Mouse (Mus musculus): ENCODE measurements at regions not wholly inside any gene's neighbourhood (a gene's known extent, or its start where the extent isn't known, plus 50 kb on each side); places are given as distances from the start of the nearest gene placed in this dataset.

DNA sequence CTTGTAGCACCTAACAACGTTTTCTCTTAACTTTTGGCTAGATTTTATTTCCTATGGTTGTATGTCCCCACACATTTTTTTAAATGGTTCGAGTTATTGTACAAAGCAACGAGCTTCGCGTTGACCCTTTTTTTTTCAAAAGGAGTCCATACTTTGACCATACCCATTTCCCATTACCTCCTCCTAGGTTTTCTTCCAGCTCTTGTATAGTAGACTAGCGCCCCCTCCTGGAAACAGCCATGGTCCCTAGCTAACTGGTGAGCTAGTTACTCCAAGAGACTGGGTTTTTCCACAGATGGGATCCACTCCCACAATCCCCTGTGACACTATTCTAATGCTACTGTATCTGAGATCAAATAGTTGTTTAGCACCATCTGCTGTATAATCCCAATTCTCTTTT lies 139.6 kb upstream of the Ahr start:
- no peaks in the 10 kb centered on the region for H3K4me1 ChIP-seq (ENCODE audit: control insufficient read depth, insufficient read depth, low read length)
- H3K27ac ChIP-seq (ENCODE audit: low read depth, low read length): no peak overlapping the region
- H3K4me3 ChIP-seq (ENCODE audit: low read depth, low read length): no peak overlapping the region
- no peaks in the 10 kb centered on the region for H3K9me3 ChIP-seq (ENCODE audit: control insufficient read depth, low read length)
- no peaks in the 10 kb centered on the region for H3K36me3 ChIP-seq (ENCODE audit: control insufficient read depth, insufficient read depth, low read length)
- no peak overlapping the region for H3K4me2 ChIP-seq (ENCODE audit: low read depth)
- DNase-seq (ENCODE audit: low spot score) (no peak), ATAC-seq (ENCODE audit: insufficient read depth, low FRiP score, low TSS enrichment) (no peak)
- no peak overlapping the region for H3K9ac ChIP-seq (ENCODE audit: low read length)
- WGBS: 54% methylated on average over 6 of the region's 6 CpGs
- no peaks in the 10 kb centered on the region for H3K27me3 ChIP-seq (ENCODE audit: control insufficient read depth, insufficient read depth, low read length)

DNA sequence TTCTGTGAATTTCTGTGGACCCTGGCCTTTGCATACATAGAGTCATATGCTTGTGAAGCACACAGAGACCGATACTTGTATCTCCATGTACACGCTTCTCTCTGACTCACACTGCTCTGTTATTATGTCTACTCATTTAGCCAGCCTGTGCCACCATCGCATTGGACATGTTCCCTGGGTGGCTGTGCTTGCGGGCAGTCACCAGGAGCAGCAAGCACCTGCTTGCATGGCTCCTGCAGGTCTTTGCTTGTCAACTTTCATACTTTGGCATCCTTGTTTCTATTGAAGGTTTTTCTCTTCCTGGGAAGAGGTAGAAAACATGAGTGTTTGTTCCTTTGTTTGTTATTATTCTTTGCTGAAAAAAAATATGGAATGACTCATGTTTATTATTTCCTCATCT lies 136.1 kb upstream of the Ahr start:
- Histone ChIP-seq H3K27ac (ENCODE audit: low read depth, low read length) (no peak overlapping the region), H3K4me3 (ENCODE audit: low read depth, low read length) (no peak overlapping the region), H3K4me2 (ENCODE audit: low read depth) (no peak overlapping the region), H3K9me3 (ENCODE audit: control insufficient read depth, low read length) (no peaks in the 10 kb centered on the region), H3K27me3 (ENCODE audit: control insufficient read depth, insufficient read depth, low read length) (no peaks in the 10 kb centered on the region), H3K9ac (ENCODE audit: low read length) (no peak overlapping the region), H3K4me1 (ENCODE audit: control insufficient read depth, insufficient read depth, low read length) (no peaks in the 10 kb centered on the region), H3K36me3 (ENCODE audit: control insufficient read depth, insufficient read depth, low read length) (no peaks in the 10 kb centered on the region)
- ATAC-seq (ENCODE audit: insufficient read depth, low FRiP score, low TSS enrichment) (no peak), DNase-seq (ENCODE audit: low spot score) (no peak)
- 94% methylated on average over 4 of the region's 4 CpGs for WGBS

GRCm38 (mm10) chr12:35668716-35669115 lies 133.9 kb upstream of the Ahr start:
- no peak overlapping the region for H3K9ac ChIP-seq (ENCODE audit: low read length)
- H3K9me3 ChIP-seq (ENCODE audit: control insufficient read depth, low read length): no peaks in the 10 kb centered on the region
- WGBS: 91% methylated on average over 1 of the region's 1 CpGs
- H3K36me3 ChIP-seq (ENCODE audit: control insufficient read depth, insufficient read depth, low read length): no peaks in the 10 kb centered on the region
- no peak for DNase-seq (ENCODE audit: low spot score)
- H3K27ac ChIP-seq (ENCODE audit: low read depth, low read length): no peak overlapping the region
- no peaks in the 10 kb centered on the region for H3K27me3 ChIP-seq (ENCODE audit: control insufficient read depth, insufficient read depth, low read length)
- H3K4me3 ChIP-seq (ENCODE audit: low read depth, low read length): no peak overlapping the region
- H3K4me1 ChIP-seq (ENCODE audit: control insufficient read depth, insufficient read depth, low read length): no peaks in the 10 kb centered on the region
- no peak for ATAC-seq (ENCODE audit: insufficient read depth, low FRiP score, low TSS enrichment)
- no peak overlapping the region for H3K4me2 ChIP-seq (ENCODE audit: low read depth)

DNA sequence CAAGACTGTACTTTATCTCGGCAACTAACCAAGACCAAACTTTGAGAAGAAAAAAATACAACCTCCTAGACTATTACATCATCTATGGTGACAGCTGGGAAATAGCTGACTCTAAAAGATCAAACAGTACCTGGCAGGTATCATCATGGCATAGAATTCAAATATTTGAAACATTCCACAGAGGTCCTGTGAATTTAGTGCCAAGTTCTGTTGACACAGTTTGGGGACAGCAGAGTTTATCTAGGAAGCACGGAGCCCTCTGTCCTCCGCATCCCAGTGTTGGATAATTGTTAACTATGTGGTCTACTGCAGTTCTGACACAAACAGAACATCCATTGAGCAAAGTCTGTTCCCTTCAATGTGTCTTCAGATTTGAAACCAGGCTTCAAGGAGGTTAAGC lies 132.9 kb upstream of the Ahr start:
- no peak for ATAC-seq (ENCODE audit: insufficient read depth, low FRiP score, low TSS enrichment)

DNA sequence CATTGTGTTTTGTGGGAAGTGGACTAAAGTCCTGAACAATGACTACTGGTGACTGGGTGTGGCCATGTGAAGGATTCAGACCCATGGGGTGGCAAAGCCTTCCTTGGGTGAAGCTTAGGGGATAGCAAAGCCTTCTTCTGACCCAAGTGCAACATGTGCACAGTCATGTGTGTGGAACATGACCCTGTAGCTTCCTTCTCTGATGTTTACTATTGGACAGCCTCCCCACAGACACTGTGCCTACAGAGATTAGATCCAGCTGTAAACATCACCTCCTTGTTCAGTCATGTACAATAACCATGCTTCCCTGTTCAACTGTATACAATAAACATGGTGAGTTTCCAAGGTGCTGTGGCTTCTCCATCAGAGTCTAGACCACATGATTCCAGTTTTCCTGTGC lies 132.4 kb upstream of the Ahr start:
- H3K4me3 ChIP-seq (ENCODE audit: low read depth, low read length): no peak overlapping the region
- H3K27ac ChIP-seq (ENCODE audit: low read depth, low read length): no peak overlapping the region
- no peak overlapping the region for H3K9ac ChIP-seq (ENCODE audit: low read length)
- no peak overlapping the region for H3K4me2 ChIP-seq (ENCODE audit: low read depth)
- no peaks in the 10 kb centered on the region for H3K9me3 ChIP-seq (ENCODE audit: control insufficient read depth, low read length)
- no peaks in the 10 kb centered on the region for H3K36me3 ChIP-seq (ENCODE audit: control insufficient read depth, insufficient read depth, low read length)
- DNase-seq (ENCODE audit: low spot score) (no peak), ATAC-seq (ENCODE audit: insufficient read depth, low FRiP score, low TSS enrichment) (no peak)
- H3K4me1 ChIP-seq (ENCODE audit: control insufficient read depth, insufficient read depth, low read length): no peaks in the 10 kb centered on the region
- no peaks in the 10 kb centered on the region for H3K27me3 ChIP-seq (ENCODE audit: control insufficient read depth, insufficient read depth, low read length)

More for the DNA sequence above, 132.9 kb upstream of the Ahr start:
- Histone ChIP-seq H3K36me3 (ENCODE audit: control insufficient read depth, insufficient read depth, low read length) (no peaks in the 10 kb centered on the region), H3K4me2 (ENCODE audit: low read depth) (no peak overlapping the region), H3K4me3 (ENCODE audit: low read depth, low read length) (no peak overlapping the region), H3K9ac (ENCODE audit: low read length) (no peak overlapping the region), H3K27me3 (ENCODE audit: control insufficient read depth, insufficient read depth, low read length) (no peaks in the 10 kb centered on the region), H3K9me3 (ENCODE audit: control insufficient read depth, low read length) (no peaks in the 10 kb centered on the region), H3K4me1 (ENCODE audit: control insufficient read depth, insufficient read depth, low read length) (no peaks in the 10 kb centered on the region), H3K27ac (ENCODE audit: low read depth, low read length) (no peak overlapping the region)
- DNase-seq (ENCODE audit: low spot score): no peak
- 88% methylated on average over 3 of the region's 3 CpGs for WGBS

DNA sequence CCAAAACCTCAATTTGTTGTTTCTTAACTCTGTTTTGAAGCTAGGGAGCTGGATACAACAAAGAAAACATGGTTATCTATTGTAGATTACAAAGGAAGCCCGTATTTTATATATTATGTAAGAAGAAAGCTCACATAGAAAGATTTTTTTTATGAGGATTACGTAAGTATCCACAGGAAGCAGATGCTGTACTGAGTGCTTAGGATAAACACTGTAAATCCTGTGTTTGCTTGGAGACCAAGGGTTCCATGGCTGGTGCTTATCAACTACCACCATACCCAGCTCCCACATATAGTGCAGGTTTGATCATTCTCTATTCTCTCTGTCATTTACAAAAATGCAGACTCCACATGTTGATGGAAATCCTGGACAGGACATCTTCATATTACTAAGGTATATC lies 131.2 kb upstream of the Ahr start:
- ATAC-seq (ENCODE audit: insufficient read depth, low FRiP score, low TSS enrichment): no peak
- H3K4me3 ChIP-seq (ENCODE audit: low read depth, low read length): no peak overlapping the region

GRCm38 (mm10) chr12:35663062-35663461 lies 128.2 kb upstream of the Ahr start:
- no peaks in the 10 kb centered on the region for H3K27me3 ChIP-seq (ENCODE audit: control insufficient read depth, insufficient read depth, low read length)
- no peaks in the 10 kb centered on the region for H3K4me1 ChIP-seq (ENCODE audit: control insufficient read depth, insufficient read depth, low read length)
- DNase-seq (ENCODE audit: low spot score) (no peak), ATAC-seq (ENCODE audit: insufficient read depth, low FRiP score, low TSS enrichment) (no peak)
- H3K4me3 ChIP-seq (ENCODE audit: low read depth, low read length): no peak overlapping the region
- H3K9ac ChIP-seq (ENCODE audit: low read length): no peak overlapping the region
- no peak overlapping the region for H3K27ac ChIP-seq (ENCODE audit: low read depth, low read length)
- no peaks in the 10 kb centered on the region for H3K36me3 ChIP-seq (ENCODE audit: control insufficient read depth, insufficient read depth, low read length)
- no peak overlapping the region for H3K4me2 ChIP-seq (ENCODE audit: low read depth)
- H3K9me3 ChIP-seq (ENCODE audit: control insufficient read depth, low read length): no peaks in the 10 kb centered on the region
- 90% methylated on average over 1 of the region's 1 CpGs for WGBS

More for the DNA sequence above, 131.2 kb upstream of the Ahr start:
- Histone ChIP-seq H3K27ac (ENCODE audit: low read depth, low read length) (no peak overlapping the region), H3K4me2 (ENCODE audit: low read depth) (no peak overlapping the region), H3K9me3 (ENCODE audit: control insufficient read depth, low read length) (no peaks in the 10 kb centered on the region), H3K36me3 (ENCODE audit: control insufficient read depth, insufficient read depth, low read length) (no peaks in the 10 kb centered on the region), H3K9ac (ENCODE audit: low read length) (no peak overlapping the region), H3K4me1 (ENCODE audit: control insufficient read depth, insufficient read depth, low read length) (no peaks in the 10 kb centered on the region), H3K27me3 (ENCODE audit: control insufficient read depth, insufficient read depth, low read length) (no peaks in the 10 kb centered on the region)
- no peak for DNase-seq (ENCODE audit: low spot score)
- WGBS: 79% methylated on average over 2 of the region's 2 CpGs

GRCm38 (mm10) chr12:35656563-35656962 lies 121.7 kb upstream of the Ahr start:
- no peak overlapping the region for H3K9ac ChIP-seq (ENCODE audit: low read length)
- WGBS: 80% methylated on average over 3 of the region's 3 CpGs
- H3K9me3 ChIP-seq (ENCODE audit: control insufficient read depth, low read length): no peaks in the 10 kb centered on the region
- DNase-seq (ENCODE audit: low spot score): no peak
- H3K27me3 ChIP-seq (ENCODE audit: control insufficient read depth, insufficient read depth, low read length): no peaks in the 10 kb centered on the region
- no peak overlapping the region for H3K4me3 ChIP-seq (ENCODE audit: low read depth, low read length)
- no peak overlapping the region for H3K27ac ChIP-seq (ENCODE audit: low read depth, low read length)
- H3K4me1 ChIP-seq (ENCODE audit: control insufficient read depth, insufficient read depth, low read length): no peaks in the 10 kb centered on the region
- H3K36me3 ChIP-seq (ENCODE audit: control insufficient read depth, insufficient read depth, low read length): no peaks in the 10 kb centered on the region
- no peak overlapping the region for H3K4me2 ChIP-seq (ENCODE audit: low read depth)
- ATAC-seq (ENCODE audit: insufficient read depth, low FRiP score, low TSS enrichment): no peak

DNA sequence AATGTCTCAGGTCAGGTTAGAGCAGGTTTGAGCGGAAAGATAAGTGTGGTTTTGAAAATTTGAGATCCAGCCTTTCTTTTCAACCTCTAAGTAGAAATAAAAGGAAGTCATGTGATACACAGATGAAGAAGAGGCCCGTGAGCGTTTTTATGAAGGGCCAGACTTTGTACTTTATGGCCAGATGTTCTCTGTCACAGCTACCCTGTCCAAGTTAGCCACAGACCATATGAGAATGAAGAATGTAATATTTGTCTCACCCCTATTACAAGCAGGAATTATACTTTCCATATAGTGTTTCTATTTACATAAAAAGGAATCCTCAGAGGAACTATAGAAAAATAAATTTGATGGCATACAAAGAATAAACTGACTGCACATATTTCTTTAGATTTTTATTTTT lies 114.9 kb upstream of the Ahr start:
- Histone ChIP-seq H3K4me1 (ENCODE audit: control insufficient read depth, insufficient read depth, low read length) (no peaks in the 10 kb centered on the region), H3K27me3 (ENCODE audit: control insufficient read depth, insufficient read depth, low read length) (no peaks in the 10 kb centered on the region), H3K4me3 (ENCODE audit: low read depth, low read length) (no peak overlapping the region), H3K36me3 (ENCODE audit: control insufficient read depth, insufficient read depth, low read length) (no peaks in the 10 kb centered on the region), H3K9me3 (ENCODE audit: control insufficient read depth, low read length) (no peaks in the 10 kb centered on the region), H3K9ac (ENCODE audit: low read length) (no peak overlapping the region), H3K4me2 (ENCODE audit: low read depth) (no peak overlapping the region), H3K27ac (ENCODE audit: low read depth, low read length) (no peak overlapping the region)
- DNase-seq (ENCODE audit: low spot score): no peak
- ATAC-seq (ENCODE audit: insufficient read depth, low FRiP score, low TSS enrichment): no peak
- WGBS: 84% methylated on average over 3 of the region's 3 CpGs

All from neural tube, embryonic 11.5 days (tissue).